Mouse (Mus musculus): ENCODE measurements at regions not wholly inside any gene's neighbourhood (a gene's known extent, or its start where the extent isn't known, plus 50 kb on each side); places are given as distances from the start of the nearest gene placed in this dataset.

DNA sequence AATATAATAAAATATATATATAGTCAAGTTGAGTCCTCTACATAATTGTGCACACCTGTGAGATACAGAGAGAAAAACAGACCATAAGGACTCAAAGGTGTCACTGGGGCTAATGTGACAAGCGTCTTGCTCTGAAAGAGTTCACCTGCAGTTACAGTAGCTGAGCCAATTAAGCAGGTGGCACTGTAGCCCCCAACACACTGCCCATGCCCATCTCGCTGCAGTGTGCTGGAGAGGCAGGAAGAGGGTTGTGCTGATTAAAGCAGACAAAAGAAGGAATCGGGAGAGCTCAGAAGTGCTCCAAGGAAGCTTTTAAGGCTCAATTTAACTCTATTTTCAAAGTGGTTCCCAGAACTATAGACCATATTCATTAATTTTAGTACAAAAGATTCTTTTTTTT is 88.0 kb upstream of the Nek7 start:
- no peaks in the 10 kb centered on the region for H3K9me3 ChIP-seq (replicated peaks)
- no peak overlapping the region for H3K4me3 ChIP-seq (ENCODE audit: low read depth, low read length)
- no peaks in the 10 kb centered on the region; the same call in 1 of the 2 replicates for H3K4me1 ChIP-seq (ENCODE audit: insufficient read depth, low read depth, low read length)
- DNase-seq (ENCODE audit: low spot score) (no peak), ATAC-seq (ENCODE audit: extremely low read depth, insufficient number of reproducible peaks, low FRiP score, poor library complexity, severe bottlenecking) (no peak)
- H3K36me3 ChIP-seq (replicated peaks): no peaks in the 10 kb centered on the region
- TF ChIP-seq GATA2 (IDR thresholded peaks at IDR 0.05; ENCODE audit: borderline replicate concordance, low read depth, low read length) (no peak), TAL1 (conservative IDR thresholded peaks at IDR 0.05; ENCODE audit: low read depth, low read length) (no peak), POLR2AphosphoS5 (IDR thresholded peaks at IDR 0.05; ENCODE audit: insufficient replicate concordance, low read depth, low read length) (no peak), GATA1 (IDR thresholded peaks at IDR 0.05; ENCODE audit: borderline replicate concordance, low read length) (no peak), CTCF (IDR thresholded peaks at IDR 0.05; ENCODE audit: low read depth, low read length) (no peak)
- peaks cover 4% of the 10 kb centered on the region; the same call in 1 of the 2 replicates for H3K27me3 ChIP-seq (ENCODE audit: insufficient read depth, low read length)

GRCm38 (mm10) chr1:138703291-138703690 is 83.3 kb upstream of the Nek7 start:
- Histone ChIP-seq H3K27me3 (ENCODE audit: insufficient read depth, low read length) (no peaks in the 10 kb centered on the region), H3K4me1 (ENCODE audit: insufficient read depth, low read depth, low read length) (no peaks in the 10 kb centered on the region), H3K36me3 (replicated peaks) (no peaks in the 10 kb centered on the region), H3K9me3 (replicated peaks) (no peaks in the 10 kb centered on the region; the same call in 1 of the 2 replicates), H3K4me3 (ENCODE audit: low read depth, low read length) (no peak overlapping the region)
- ATAC-seq (ENCODE audit: extremely low read depth, insufficient number of reproducible peaks, low FRiP score, poor library complexity, severe bottlenecking): no peak
- no peak for TF ChIP-seq GATA2 (IDR thresholded peaks at IDR 0.05; ENCODE audit: borderline replicate concordance, low read depth, low read length)
- TF ChIP-seq TAL1 (conservative IDR thresholded peaks at IDR 0.05; ENCODE audit: low read depth, low read length): no peak
- TF ChIP-seq POLR2AphosphoS5 (IDR thresholded peaks at IDR 0.05; ENCODE audit: insufficient replicate concordance, low read depth, low read length): no peak
- TF ChIP-seq CTCF (IDR thresholded peaks at IDR 0.05; ENCODE audit: low read depth, low read length): no peak
- DNase-seq (ENCODE audit: low spot score): no peak

DNA sequence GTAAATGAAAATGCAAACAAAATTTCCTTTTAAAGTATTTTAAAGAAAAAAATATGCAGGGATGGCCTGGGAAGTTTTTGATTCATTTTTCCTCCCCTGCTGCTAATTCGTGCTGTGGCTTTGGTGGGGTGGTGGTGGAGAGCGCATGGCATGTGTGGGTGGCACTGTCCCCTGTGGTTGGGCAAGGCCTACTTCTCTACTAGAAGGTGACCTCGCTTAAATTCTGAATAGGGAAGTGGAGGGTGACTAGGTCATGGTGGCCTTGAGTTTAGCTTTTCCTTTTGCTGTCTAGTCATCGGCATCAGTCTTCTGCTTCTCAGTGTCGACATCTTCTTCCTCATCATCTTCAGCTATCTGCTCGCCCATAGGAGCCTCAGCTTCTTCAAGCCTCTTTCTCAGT is 69.3 kb upstream of the Nek7 start:
- DNase-seq (ENCODE audit: low spot score) (no peak), ATAC-seq (ENCODE audit: extremely low read depth, insufficient number of reproducible peaks, low FRiP score, poor library complexity, severe bottlenecking) (no peak)
- Histone ChIP-seq H3K9me3 (replicated peaks) (no peaks in the 10 kb centered on the region), H3K36me3 (replicated peaks) (no peaks in the 10 kb centered on the region), H3K27me3 (ENCODE audit: insufficient read depth, low read length) (no peaks in the 10 kb centered on the region), H3K4me1 (ENCODE audit: insufficient read depth, low read depth, low read length) (no peaks in the 10 kb centered on the region), H3K4me3 (ENCODE audit: low read depth, low read length) (no peak overlapping the region)
- TF ChIP-seq GATA1 (IDR thresholded peaks at IDR 0.05; ENCODE audit: borderline replicate concordance, low read length) (no peak), CTCF (IDR thresholded peaks at IDR 0.05; ENCODE audit: low read depth, low read length) (no peak), POLR2AphosphoS5 (IDR thresholded peaks at IDR 0.05; ENCODE audit: insufficient replicate concordance, low read depth, low read length) (no peak), TAL1 (conservative IDR thresholded peaks at IDR 0.05; ENCODE audit: low read depth, low read length) (no peak), GATA2 (IDR thresholded peaks at IDR 0.05; ENCODE audit: borderline replicate concordance, low read depth, low read length) (no peak)

DNA sequence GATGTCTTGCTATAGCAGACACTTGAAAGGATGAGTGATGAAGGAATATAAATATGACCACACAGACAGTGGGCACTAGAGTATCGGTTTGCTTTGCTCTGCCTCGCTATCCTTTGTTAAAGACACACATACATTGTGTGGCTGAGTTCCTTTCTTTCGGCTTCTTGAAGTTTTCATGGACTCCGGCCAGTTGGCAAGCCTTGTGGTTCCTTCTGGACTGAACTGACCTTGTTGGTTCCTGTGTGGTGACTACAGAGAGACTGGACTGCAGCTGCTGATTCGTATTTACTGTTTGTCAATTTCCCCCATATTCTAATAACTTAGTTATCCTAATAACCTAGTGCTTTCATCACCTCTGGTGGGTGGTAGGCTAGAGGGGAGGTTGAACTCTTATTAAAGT is 66.8 kb upstream of the Nek7 start:
- ATAC-seq (ENCODE audit: extremely low read depth, insufficient number of reproducible peaks, low FRiP score, poor library complexity, severe bottlenecking) (no peak), DNase-seq (ENCODE audit: low spot score) (no peak)
- H3K27me3 ChIP-seq (ENCODE audit: insufficient read depth, low read length): no peaks in the 10 kb centered on the region
- H3K4me1 ChIP-seq (ENCODE audit: insufficient read depth, low read depth, low read length): no peaks in the 10 kb centered on the region
- H3K9me3 ChIP-seq (replicated peaks): no peaks in the 10 kb centered on the region
- H3K4me3 ChIP-seq (ENCODE audit: low read depth, low read length): no peak overlapping the region
- no peaks in the 10 kb centered on the region for H3K36me3 ChIP-seq (replicated peaks)
- no peak for TF ChIP-seq TAL1 (conservative IDR thresholded peaks at IDR 0.05; ENCODE audit: low read depth, low read length)
- TF ChIP-seq CTCF (IDR thresholded peaks at IDR 0.05; ENCODE audit: low read depth, low read length): no peak
- no peak for TF ChIP-seq POLR2AphosphoS5 (IDR thresholded peaks at IDR 0.05; ENCODE audit: insufficient replicate concordance, low read depth, low read length)
- no peak for TF ChIP-seq GATA2 (IDR thresholded peaks at IDR 0.05; ENCODE audit: borderline replicate concordance, low read depth, low read length)
- no peak for TF ChIP-seq GATA1 (IDR thresholded peaks at IDR 0.05; ENCODE audit: borderline replicate concordance, low read length)

GRCm38 (mm10) chr1:138683711-138684110 is 63.8 kb upstream of the Nek7 start:
- TF ChIP-seq POLR2AphosphoS5 (IDR thresholded peaks at IDR 0.05; ENCODE audit: insufficient replicate concordance, low read depth, low read length) (no peak), CTCF (IDR thresholded peaks at IDR 0.05; ENCODE audit: low read depth, low read length) (no peak), TAL1 (conservative IDR thresholded peaks at IDR 0.05; ENCODE audit: low read depth, low read length) (no peak), GATA2 (IDR thresholded peaks at IDR 0.05; ENCODE audit: borderline replicate concordance, low read depth, low read length) (no peak), GATA1 (IDR thresholded peaks at IDR 0.05; ENCODE audit: borderline replicate concordance, low read length) (no peak)
- H3K4me1 ChIP-seq (ENCODE audit: insufficient read depth, low read depth, low read length): no peaks in the 10 kb centered on the region
- H3K4me3 ChIP-seq (ENCODE audit: low read depth, low read length): no peak overlapping the region
- ATAC-seq (ENCODE audit: extremely low read depth, insufficient number of reproducible peaks, low FRiP score, poor library complexity, severe bottlenecking): no peak
- no peaks in the 10 kb centered on the region; the same call in 1 of the 2 replicates for H3K27me3 ChIP-seq (ENCODE audit: insufficient read depth, low read length)
- no peaks in the 10 kb centered on the region for H3K9me3 ChIP-seq (replicated peaks)
- H3K36me3 ChIP-seq (replicated peaks): no peaks in the 10 kb centered on the region
- DNase-seq (ENCODE audit: low spot score): no peak

- ATAC-seq (ENCODE audit: extremely low read depth, insufficient number of reproducible peaks, low FRiP score, poor library complexity, severe bottlenecking) (no peak), DNase-seq (ENCODE audit: low spot score) (no peak)
- no peak overlapping the region for H3K4me3 ChIP-seq (ENCODE audit: low read depth, low read length)
- H3K36me3 ChIP-seq (replicated peaks): no peaks in the 10 kb centered on the region
- H3K4me1 ChIP-seq (ENCODE audit: insufficient read depth, low read depth, low read length): no peaks in the 10 kb centered on the region
- no peaks in the 10 kb centered on the region for H3K9me3 ChIP-seq (replicated peaks)
- no peaks in the 10 kb centered on the region; the same call in 1 of the 2 replicates for H3K27me3 ChIP-seq (ENCODE audit: insufficient read depth, low read length)
- no peak for TF ChIP-seq TAL1 (conservative IDR thresholded peaks at IDR 0.05; ENCODE audit: low read depth, low read length)
- TF ChIP-seq POLR2AphosphoS5 (IDR thresholded peaks at IDR 0.05; ENCODE audit: insufficient replicate concordance, low read depth, low read length): no peak
- TF ChIP-seq GATA1 (IDR thresholded peaks at IDR 0.05; ENCODE audit: borderline replicate concordance, low read length): no peak
- TF ChIP-seq GATA2 (IDR thresholded peaks at IDR 0.05; ENCODE audit: borderline replicate concordance, low read depth, low read length): no peak
- no peak for TF ChIP-seq CTCF (IDR thresholded peaks at IDR 0.05; ENCODE audit: low read depth, low read length)
These were observed 62.0 kb upstream of the Nek7 start for GRCm38 (mm10) chr1:138681970-138682369.
